Mouse (Mus musculus): ENCODE data around the gene Efcab3. TPM values are rescaled to one million over a fixed set of nuclear protein-coding genes. Genes with fewer than 3 reads are reported as not detected.

Gene Efcab3
- polyA plus RNA-seq, 1 experiment from 2014 or later, result not detected

- Histone ChIP-seq H3K9me3 (peaks cover 10% of the 10 kb centered on the region), H3K4me2 (replicated peaks) (no peak overlapping the region), H3K27ac (replicated peaks) (no peak overlapping the region), H3K4me1 (no peaks in the 10 kb centered on the region), H3K36me3 (no peaks in the 10 kb centered on the region), H3K4me3 (no peak overlapping the region), H3K9ac (replicated peaks) (no peak overlapping the region), H3K27me3 (no peaks in the 10 kb centered on the region)
- no peak for ATAC-seq (ENCODE audit: low FRiP score, low read depth)
- WGBS, result 83% methylated on average over 69 of the region's 69 CpGs
These were observed 101.4 kb downstream of the Efcab3 start for GRCm38 (mm10) chr11:105164516-105165510.

- Histone ChIP-seq H3K27me3 (no peaks in the 10 kb centered on the region), H3K27ac (replicated peaks) (no peak overlapping the region), H3K9me3 (peaks cover 10% of the 10 kb centered on the region), H3K4me3 (no peak overlapping the region), H3K4me2 (replicated peaks) (no peak overlapping the region), H3K36me3 (no peaks in the 10 kb centered on the region), H3K4me1 (no peaks in the 10 kb centered on the region), H3K9ac (replicated peaks) (no peak overlapping the region)
- WGBS, result 91% methylated on average over 10 of the region's 10 CpGs
- ATAC-seq (ENCODE audit: low FRiP score, low read depth), result no peak
These were observed 103.4 kb downstream of the Efcab3 start for GRCm38 (mm10) chr11:105166780-105167179.

Other genes with a start within 250 kb of the Efcab3 start
- gene Mettl2, start 62.8 kb downstream of the Efcab3 start, polyA plus RNA-seq (2016; fragmentation: Nextera tagmentation; extraction: Ambion mirVana), result 38.7 and 38.8 TPM in 2 replicates
- gene Gm10842, start 83.3 kb downstream of the Efcab3 start, polyA plus RNA-seq (2016; fragmentation: Nextera tagmentation; extraction: Ambion mirVana), result not detected in 2 replicates
- gene Tlk2, start 115.2 kb downstream of the Efcab3 start, polyA plus RNA-seq (2016; fragmentation: Nextera tagmentation; extraction: Ambion mirVana), result 29.4 and 31.7 TPM in 2 replicates
- 15.1 and 18.7 TPM in 2 replicates for gene Mrc2, start 229.1 kb downstream of the Efcab3 start, polyA plus RNA-seq (2016; fragmentation: Nextera tagmentation; extraction: Ambion mirVana)